ENCODE assay signal across 25 mouse cellular contexts in genomic region chr9:47372296-47372695, GRCm38 (mm10).
DNase-seq lines count a peak whose midpoint lies in the region; ATAC-seq and TF ChIP-seq lines count a peak whose summit lies in the region.
"Had no signal": no experiment of that assay in that cellular context is flagged by ENCODE, and none has a peak within 500 bp of the region (broad histone marks: within the 10 kb centered on the region; RNA-seq: fewer than 3 reads in every experiment).

No protein-coding gene starts in this region.

- no peak for TF ChIP-seq CTCF in lung, embryonic 14.5 days (IDR thresholded peaks at IDR 0.05; ENCODE audit: low read depth)

- H3K4me1 ChIP-seq in lung, embryonic 14.5 days (ENCODE audit: insufficient read depth) = peaks cover 8% of the 10 kb centered on the region; the same call in 1 of the 2 replicates
- H3K4me1 ChIP-seq in midbrain, embryonic 10.5 days = peaks cover 15% of the 10 kb centered on the region
- peaks cover 10% of the 10 kb centered on the region for H3K4me1 ChIP-seq in midbrain, embryonic 11.5 days (ENCODE audit: control insufficient read depth, insufficient read depth, low read length)

- no peaks in the 10 kb centered on the region for H3K9me3 ChIP-seq in lung, embryonic 14.5 days (ENCODE audit: low read depth, low read length)
- 0 out of 2 replicates have a peak, but pooled peaks cover 3% of the 10 kb centered on the region for H3K9me3 ChIP-seq in midbrain, embryonic 10.5 days (replicated peaks)
- no peaks in the 10 kb centered on the region for H3K9me3 ChIP-seq in midbrain, embryonic 11.5 days (ENCODE audit: control insufficient read depth, low read length)
- H3K9me3 ChIP-seq: embryonic facial prominence, embryonic 15.5 days had no signal

- no peaks in the 10 kb centered on the region for H3K36me3 ChIP-seq in lung, embryonic 14.5 days (ENCODE audit: insufficient read depth)
- no peaks in the 10 kb centered on the region for H3K36me3 ChIP-seq in midbrain, embryonic 10.5 days
- no peaks in the 10 kb centered on the region for H3K36me3 ChIP-seq in midbrain, embryonic 11.5 days (ENCODE audit: control insufficient read depth, insufficient read depth, low read length)
- H3K36me3 ChIP-seq: embryonic facial prominence, embryonic 15.5 days; forebrain, embryonic 10.5 days; G1E; heart, embryonic 13.5 days had no signal

- H3K27me3 ChIP-seq in lung, embryonic 14.5 days (ENCODE audit: insufficient read depth, low read length) = peaks cover 19% of the 10 kb centered on the region
- H3K27me3 ChIP-seq in midbrain, embryonic 10.5 days (ENCODE audit: low read depth, poor library complexity, severe bottlenecking) = peaks cover 37% of the 10 kb centered on the region
- H3K27me3 ChIP-seq in midbrain, embryonic 11.5 days (ENCODE audit: control insufficient read depth, insufficient read depth, low read length) = peaks cover 17% of the 10 kb centered on the region

- no peak overlapping the region for H3K4me3 ChIP-seq in lung, embryonic 14.5 days (ENCODE audit: low read depth, low read length)
- no peak overlapping the region for H3K4me3 ChIP-seq in midbrain, embryonic 10.5 days
- H3K4me3 ChIP-seq in midbrain, embryonic 11.5 days (ENCODE audit: low read depth, low read length) = no peak overlapping the region
- H3K4me3 ChIP-seq: embryonic facial prominence, embryonic 15.5 days; erythroblast, embryonic 14.5 days; forebrain, embryonic 10.5 days; gastrocnemius, adult 2 months; heart, embryonic 13.5 days had no signal

- intact Hi-C loops in heart, postnatal 36 days (cut with DNase I) = no loop called here

- H3K4me2 ChIP-seq in lung, embryonic 14.5 days = no peak overlapping the region
- H3K4me2 ChIP-seq in midbrain, embryonic 11.5 days = no peak overlapping the region
- H3K4me2 ChIP-seq: embryonic facial prominence, embryonic 15.5 days; heart, embryonic 13.5 days; hindbrain, embryonic 14.5 days had no signal

- no peak overlapping the region for H3K9ac ChIP-seq in lung, embryonic 14.5 days
- H3K9ac ChIP-seq in midbrain, embryonic 11.5 days (ENCODE audit: low read length) = no peak overlapping the region
- H3K9ac ChIP-seq: embryonic facial prominence, embryonic 15.5 days; heart, embryonic 13.5 days; hindbrain, embryonic 14.5 days had no signal

- WGBS in lung, embryonic 14.5 days = 75% methylated on average over 7 of the region's 7 CpGs
- WGBS in midbrain, embryonic 10.5 days = 85% methylated on average over 7 of the region's 7 CpGs
- WGBS in midbrain, embryonic 11.5 days = 84% methylated on average over 7 of the region's 7 CpGs

- peak; percentile 84 for DNase-seq in heart, adult 11 months
- no peak for DNase-seq in heart, postnatal 36 days
- DNase-seq in lung, embryonic 14.5 days = peak; percentile 37
- no peak for DNase-seq in lung, postnatal 4 days
- DNase-seq in midbrain, embryonic 10.5 days (ENCODE audit: low spot score) = no peak
- no peak for DNase-seq in midbrain, embryonic 11.5 days (ENCODE audit: low spot score, missing footprints)
- DNase-seq in left cerebral cortex, adult 18-20 months (ENCODE audit: low spot score in 2 of 2) = no peak
- DNase-seq: adrenal gland, adult 8-10 months; adrenal gland, postnatal 36 days; B cell, adult 2 months; cerebellum, adult 11 months; cerebellum, adult 8-10 months; cerebellum, postnatal 14 days; embryo, embryonic 11 days; gastrocnemius, adult 2 months; gastrocnemius, postnatal 25 days; heart, postnatal 4 days had no signal

- no peak for ATAC-seq in lung, embryonic 14.5 days (ENCODE audit: insufficient read depth)
- no peak for ATAC-seq in midbrain, embryonic 11.5 days (ENCODE audit: low FRiP score)
- ATAC-seq: CD4-positive, CD25-positive, alpha-beta regulatory T cell, adult 4 months; forebrain, embryonic 14.5 days had no signal

- no peak overlapping the region for H3K27ac ChIP-seq in lung, embryonic 14.5 days (ENCODE audit: low read depth)
- H3K27ac ChIP-seq in midbrain, embryonic 10.5 days (replicated peaks) = peak overlapping the region; percentile 42; the same call in 1 of the 2 replicates
- no peak overlapping the region for H3K27ac ChIP-seq in midbrain, embryonic 11.5 days (ENCODE audit: low read depth, low read length)
- H3K27ac ChIP-seq: embryonic facial prominence, embryonic 15.5 days; forebrain, embryonic 10.5 days; gastrocnemius, adult 2 months; heart, embryonic 13.5 days; hindbrain, embryonic 14.5 days had no signal

Comparison
In these comparisons a context has a peak if more than half of its experiments do, and no peak if none do; other contexts are left out.
1. DNase-seq: peak in heart, adult 11 months (single experiment) and lung, embryonic 14.5 days (single experiment); none in heart, postnatal 36 days (0 of 2), lung, postnatal 4 days (0 of 2), midbrain, embryonic 10.5 days (single experiment), midbrain, embryonic 11.5 days (single experiment) and left cerebral cortex, adult 18-20 months (0 of 2).